Mouse (Mus musculus): ENCODE data around the gene Ccdc62. TPM values are rescaled to one million over a fixed set of nuclear protein-coding genes. Genes with fewer than 3 reads are reported as not detected.

The Ccdc62 gene
- polyA plus RNA-seq, 1 experiment from 2014 or later: 7.0 TPM

- H3K36me3 ChIP-seq: peaks cover 71% of the 10 kb centered on the region
Measured at GRCm38 (mm10) chr5:124006891-124007491, 76.5 kb downstream of the Ccdc62 start.

GRCm38 (mm10) chr5:124010077-124010476 lies 79.6 kb downstream of the Ccdc62 start:
- H3K36me3 ChIP-seq: peaks cover 54% of the 10 kb centered on the region
- 95% methylated on average over 8 of the region's 8 CpGs for WGBS
- H3K27ac ChIP-seq: no peak overlapping the region
- H3K27me3 ChIP-seq: no peaks in the 10 kb centered on the region
- H3K4me2 ChIP-seq (replicated peaks): no peak overlapping the region
- H3K4me1 ChIP-seq: peaks cover 51% of the 10 kb centered on the region
- no peak for ATAC-seq (ENCODE audit: low FRiP score, low read depth)
- H3K9me3 ChIP-seq: no peaks in the 10 kb centered on the region
- no peak overlapping the region for H3K4me3 ChIP-seq
- no peak overlapping the region for H3K9ac ChIP-seq

More at GRCm38 (mm10) chr5:124006891-124007491, 76.5 kb downstream of the Ccdc62 start:
- Histone ChIP-seq H3K9me3 (no peaks in the 10 kb centered on the region), H3K27ac (no peak overlapping the region), H3K4me3 (no peak overlapping the region), H3K4me1 (peaks cover 30% of the 10 kb centered on the region), H3K4me2 (replicated peaks) (no peak overlapping the region), H3K27me3 (no peaks in the 10 kb centered on the region), H3K9ac (no peak overlapping the region)
- ATAC-seq (ENCODE audit: low FRiP score, low read depth): no peak
- 92% methylated on average over 17 of the region's 17 CpGs for WGBS

- peak overlapping the region; percentile 82 for H3K27ac ChIP-seq
- no peaks in the 10 kb centered on the region for H3K9me3 ChIP-seq
- peak overlapping the region; percentile 7; the same call in 1 of the 2 replicates for H3K4me3 ChIP-seq
- peak overlapping the region; percentile 52 for H3K4me2 ChIP-seq (replicated peaks)
- WGBS: 10% methylated on average over 19 of the region's 19 CpGs
- H3K36me3 ChIP-seq: peaks cover 43% of the 10 kb centered on the region
- peak; percentile 68 for ATAC-seq (ENCODE audit: low FRiP score, low read depth)
- H3K4me1 ChIP-seq: peaks cover 59% of the 10 kb centered on the region
- H3K9ac ChIP-seq: peak overlapping the region; percentile 53
- no peaks in the 10 kb centered on the region for H3K27me3 ChIP-seq
Measured at GRCm38 (mm10) chr5:124010910-124011655, 80.6 kb downstream of the Ccdc62 start.

GRCm38 (mm10) chr5:124011927-124012326 lies 81.4 kb downstream of the Ccdc62 start:
- WGBS: 26% methylated on average over 8 of the region's 8 CpGs
- peaks cover 65% of the 10 kb centered on the region for H3K4me1 ChIP-seq
- H3K4me3 ChIP-seq: no peak overlapping the region
- H3K4me2 ChIP-seq (replicated peaks): peak overlapping the region; percentile 52
- peaks cover 35% of the 10 kb centered on the region for H3K36me3 ChIP-seq
- H3K27ac ChIP-seq: peak overlapping the region; percentile 82
- no peaks in the 10 kb centered on the region for H3K9me3 ChIP-seq
- no peaks in the 10 kb centered on the region for H3K27me3 ChIP-seq
- ATAC-seq (ENCODE audit: low FRiP score, low read depth): no peak
- peak overlapping the region; percentile 52 for H3K9ac ChIP-seq

GRCm38 (mm10) chr5:124012885-124013284 lies 82.4 kb downstream of the Ccdc62 start:
- WGBS: 80% methylated on average over 10 of the region's 10 CpGs
- H3K27me3 ChIP-seq: no peaks in the 10 kb centered on the region
- H3K9me3 ChIP-seq: no peaks in the 10 kb centered on the region
- peaks cover 25% of the 10 kb centered on the region for H3K36me3 ChIP-seq
- no peak for ATAC-seq (ENCODE audit: low FRiP score, low read depth)
- H3K27ac ChIP-seq: no peak overlapping the region; the same call in 1 of the 2 replicates
- no peak overlapping the region for H3K4me2 ChIP-seq (replicated peaks)
- no peak overlapping the region for H3K4me3 ChIP-seq
- H3K4me1 ChIP-seq: peaks cover 71% of the 10 kb centered on the region
- no peak overlapping the region for H3K9ac ChIP-seq

- no peak for ATAC-seq (ENCODE audit: low FRiP score, low read depth)
- Histone ChIP-seq H3K9ac (no peak overlapping the region), H3K4me1 (peaks cover 76% of the 10 kb centered on the region), H3K9me3 (no peaks in the 10 kb centered on the region), H3K36me3 (peaks cover 17% of the 10 kb centered on the region), H3K4me2 (replicated peaks) (no peak overlapping the region), H3K27me3 (no peaks in the 10 kb centered on the region), H3K27ac (peak overlapping the region; percentile 48; the same call in 1 of the 2 replicates), H3K4me3 (no peak overlapping the region)
- WGBS: 84% methylated on average over 16 of the region's 16 CpGs
Measured at GRCm38 (mm10) chr5:124013747-124014146, 83.3 kb downstream of the Ccdc62 start.

GRCm38 (mm10) chr5:124014180-124014579 lies 83.7 kb downstream of the Ccdc62 start:
- H3K27me3 ChIP-seq: no peaks in the 10 kb centered on the region
- H3K9me3 ChIP-seq: no peaks in the 10 kb centered on the region
- 58% methylated on average over 3 of the region's 3 CpGs for WGBS
- no peak overlapping the region for H3K4me2 ChIP-seq (replicated peaks)
- peak overlapping the region; percentile 48; the same call in 1 of the 2 replicates for H3K27ac ChIP-seq
- peaks cover 12% of the 10 kb centered on the region for H3K36me3 ChIP-seq
- H3K4me1 ChIP-seq: peaks cover 80% of the 10 kb centered on the region
- H3K4me3 ChIP-seq: no peak overlapping the region
- H3K9ac ChIP-seq: no peak overlapping the region
- ATAC-seq (ENCODE audit: low FRiP score, low read depth): no peak

- no peak for ATAC-seq (ENCODE audit: low FRiP score, low read depth)
- H3K4me2 ChIP-seq (replicated peaks): peak overlapping the region; percentile 37
- no peaks in the 10 kb centered on the region for H3K9me3 ChIP-seq
- H3K36me3 ChIP-seq: peaks cover 6% of the 10 kb centered on the region
- H3K27me3 ChIP-seq: no peaks in the 10 kb centered on the region
- no peak overlapping the region for H3K9ac ChIP-seq
- WGBS: 38% methylated on average over 11 of the region's 11 CpGs
- no peak overlapping the region for H3K4me3 ChIP-seq
- H3K4me1 ChIP-seq: peaks cover 86% of the 10 kb centered on the region
- H3K27ac ChIP-seq: peak overlapping the region; percentile 48; the same call in 1 of the 2 replicates
Measured at GRCm38 (mm10) chr5:124014791-124015251, 84.3 kb downstream of the Ccdc62 start.

- no peaks in the 10 kb centered on the region for H3K27me3 ChIP-seq
- no peak overlapping the region for H3K4me3 ChIP-seq
- no peak overlapping the region for H3K27ac ChIP-seq
- H3K4me2 ChIP-seq (replicated peaks): no peak overlapping the region
- no peaks in the 10 kb centered on the region for H3K9me3 ChIP-seq
- H3K4me1 ChIP-seq: peaks cover 83% of the 10 kb centered on the region
- no peak overlapping the region for H3K9ac ChIP-seq
- ATAC-seq (ENCODE audit: low FRiP score, low read depth): no peak
- H3K36me3 ChIP-seq: no peaks in the 10 kb centered on the region
- 81% methylated on average over 2 of the region's 2 CpGs for WGBS
Measured at GRCm38 (mm10) chr5:124015727-124016126, 85.2 kb downstream of the Ccdc62 start.

- no peak overlapping the region for H3K27ac ChIP-seq
- H3K4me3 ChIP-seq: no peak overlapping the region
- H3K9ac ChIP-seq: no peak overlapping the region
- no peak for ATAC-seq (ENCODE audit: low FRiP score, low read depth)
- H3K36me3 ChIP-seq: peaks cover 5% of the 10 kb centered on the region; the same call in 1 of the 2 replicates
- peaks cover 77% of the 10 kb centered on the region for H3K4me1 ChIP-seq
- H3K27me3 ChIP-seq: no peaks in the 10 kb centered on the region
- H3K4me2 ChIP-seq (replicated peaks): no peak overlapping the region
- 87% methylated on average over 7 of the region's 7 CpGs for WGBS
- no peaks in the 10 kb centered on the region for H3K9me3 ChIP-seq
Measured at GRCm38 (mm10) chr5:124016291-124016821, 85.9 kb downstream of the Ccdc62 start.

- peaks cover 13% of the 10 kb centered on the region for H3K36me3 ChIP-seq
- no peak for ATAC-seq (ENCODE audit: low FRiP score, low read depth)
- H3K9ac ChIP-seq: no peak overlapping the region
- H3K4me3 ChIP-seq: no peak overlapping the region
- H3K27ac ChIP-seq: no peak overlapping the region
- no peak overlapping the region for H3K4me2 ChIP-seq (replicated peaks)
- 83% methylated on average over 9 of the region's 9 CpGs for WGBS
- H3K27me3 ChIP-seq: no peaks in the 10 kb centered on the region
- no peaks in the 10 kb centered on the region for H3K9me3 ChIP-seq
- peaks cover 61% of the 10 kb centered on the region for H3K4me1 ChIP-seq
Measured at GRCm38 (mm10) chr5:124017941-124018340, 87.5 kb downstream of the Ccdc62 start.

- peaks cover 57% of the 10 kb centered on the region for H3K4me1 ChIP-seq
- H3K9me3 ChIP-seq: no peaks in the 10 kb centered on the region
- H3K27ac ChIP-seq: no peak overlapping the region
- no peak overlapping the region for H3K4me3 ChIP-seq
- H3K27me3 ChIP-seq: no peaks in the 10 kb centered on the region
- no peak overlapping the region for H3K4me2 ChIP-seq (replicated peaks)
- no peak for ATAC-seq (ENCODE audit: low FRiP score, low read depth)
- 81% methylated on average over 9 of the region's 9 CpGs for WGBS
- H3K36me3 ChIP-seq: peaks cover 13% of the 10 kb centered on the region
- no peak overlapping the region for H3K9ac ChIP-seq
Measured at GRCm38 (mm10) chr5:124018651-124019050, 88.2 kb downstream of the Ccdc62 start.

Data from limb, embryonic 13.5 days (tissue).